Mouse (Mus musculus) hindlimb bud, embryonic 11.5 days (tissue): Measurements from ENCODE around the gene Cfdp1.

Experiments
- DNase-seq: peaks from one replicate; pipeline ENCODE4 v3.0.0-alpha.2; 2012; ENCODE audit warnings: low read depth, low spot score; ENCODE audit errors: extremely low spot score

Gene Cfdp1

DNA sequence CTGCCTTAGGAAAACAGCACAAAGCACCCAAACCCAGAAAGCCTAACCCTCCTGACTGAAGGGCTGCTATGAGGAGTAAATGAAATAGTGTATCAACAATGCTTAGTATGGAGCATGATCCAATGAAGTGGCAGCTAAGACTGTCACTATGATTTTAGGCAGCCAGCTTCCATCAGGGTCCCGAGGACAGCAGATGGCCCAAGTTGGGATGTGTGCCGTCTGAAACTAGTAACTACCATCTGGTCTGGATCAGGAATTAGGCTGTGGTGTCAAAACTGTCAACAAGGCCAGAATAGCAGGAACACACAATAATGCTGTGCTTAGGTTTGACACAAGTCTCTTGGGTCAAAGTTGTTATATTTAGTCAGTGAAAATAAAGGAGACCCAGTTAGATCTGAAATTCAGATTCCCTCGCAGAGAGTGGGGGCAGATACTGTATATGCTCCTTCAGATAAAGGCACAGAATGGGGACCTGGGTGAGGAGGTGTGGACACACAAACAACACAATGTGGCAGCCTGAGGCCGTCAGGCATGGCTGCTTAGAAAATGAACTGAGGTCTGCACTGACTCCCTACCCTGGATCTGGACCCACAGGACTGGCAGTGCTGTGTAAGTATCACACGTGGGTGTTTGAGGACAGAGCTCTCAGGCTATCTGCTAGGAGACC, 83.0 kb downstream of the Cfdp1 start:
- DNase-seq: no peak

GRCm38 (mm10) chr8:111769764-111770428, 84.2 kb downstream of the Cfdp1 start:
- DNase-seq: peak; percentile 76

- no peak for DNase-seq
These were observed 84.8 kb downstream of the Cfdp1 start for GRCm38 (mm10) chr8:111769296-111769695.

DNA sequence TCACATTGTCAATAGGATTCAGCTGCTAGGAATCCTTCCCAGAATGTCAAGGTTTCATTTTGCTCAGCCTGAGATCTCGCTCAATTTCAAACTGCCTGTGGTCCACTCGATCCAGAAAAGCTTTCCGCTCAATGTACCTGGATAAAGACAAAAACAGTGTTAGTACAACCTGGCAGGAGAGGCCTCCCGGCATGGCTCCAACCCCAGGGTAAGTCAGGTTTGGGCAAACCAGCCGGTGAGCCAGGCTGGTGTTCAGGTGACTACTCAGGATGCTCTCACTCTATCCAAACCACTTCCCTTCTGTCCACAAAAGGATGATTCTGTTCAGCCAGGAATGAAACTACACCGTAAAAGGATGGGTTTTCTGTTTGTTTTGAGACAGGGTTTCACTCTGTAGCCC, 85.4 kb downstream of the Cfdp1 start:
- no peak for DNase-seq

DNA sequence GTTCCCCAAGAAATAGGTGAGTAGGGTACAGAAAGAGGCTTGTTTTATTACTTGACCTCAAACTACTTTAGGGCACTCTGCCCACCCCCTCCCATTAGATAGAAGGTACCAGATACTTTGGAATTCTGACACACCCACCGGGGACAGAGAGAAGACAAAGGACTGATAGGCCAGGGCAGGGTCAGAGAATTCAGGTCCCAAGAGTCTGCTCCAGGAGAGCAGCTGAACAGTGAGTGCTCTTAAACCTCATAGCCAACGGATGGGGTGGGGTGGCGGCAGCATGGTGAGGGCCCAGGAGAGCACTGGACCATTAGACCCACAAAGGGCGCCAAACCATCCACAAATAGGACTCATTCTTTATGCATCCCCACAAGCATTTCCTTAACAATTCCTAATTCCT, 88.5 kb downstream of the Cfdp1 start:
- no peak for DNase-seq

GRCm38 (mm10) chr8:111765096-111765495, 89.0 kb downstream of the Cfdp1 start:
- DNase-seq: no peak

DNA sequence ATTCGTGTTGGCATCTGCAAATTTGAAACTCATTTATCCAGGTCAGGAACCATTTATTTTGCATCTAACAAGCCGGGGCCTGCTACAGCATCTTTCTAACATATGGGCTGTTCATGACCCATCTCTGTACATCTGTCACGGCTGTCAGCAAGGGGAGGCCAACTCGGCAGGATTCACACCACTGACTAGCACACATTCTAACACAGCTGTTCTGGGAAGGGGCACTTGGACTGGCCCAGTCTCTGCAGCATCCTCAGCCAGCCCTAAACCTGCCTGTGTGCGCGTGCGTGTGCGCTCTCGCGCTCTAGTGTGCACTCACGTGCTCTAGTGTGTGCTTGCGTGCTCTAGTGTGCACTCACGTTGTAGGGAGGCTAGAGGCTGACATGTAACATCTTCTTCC, 93.4 kb downstream of the Cfdp1 start:
- no peak for DNase-seq

- no peak for DNase-seq
These were observed 95.3 kb downstream of the Cfdp1 start for GRCm38 (mm10) chr8:111758817-111759216.

GRCm38 (mm10) chr8:111757599-111757998, 96.5 kb downstream of the Cfdp1 start:
- no peak for DNase-seq

DNA sequence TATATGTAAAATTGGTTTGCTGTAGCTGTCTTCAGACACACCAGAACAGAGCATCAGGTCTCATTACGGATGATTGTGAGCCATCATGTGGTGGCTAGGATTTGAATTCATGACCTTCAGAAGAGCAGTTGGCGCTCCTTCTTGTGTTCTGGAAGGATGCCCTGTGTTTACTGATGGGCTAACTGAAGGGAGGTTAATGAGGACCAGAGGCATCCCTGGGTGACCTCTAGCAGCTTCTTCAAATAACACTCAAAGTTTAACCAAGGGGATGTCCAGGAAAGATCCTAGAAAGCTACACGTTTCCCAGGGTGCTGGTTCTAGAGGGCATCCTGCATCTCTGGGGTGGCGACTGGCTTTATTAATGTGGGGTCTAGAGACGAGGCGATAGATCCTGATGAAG, 99.4 kb downstream of the Cfdp1 start:
- DNase-seq: no peak

DNA sequence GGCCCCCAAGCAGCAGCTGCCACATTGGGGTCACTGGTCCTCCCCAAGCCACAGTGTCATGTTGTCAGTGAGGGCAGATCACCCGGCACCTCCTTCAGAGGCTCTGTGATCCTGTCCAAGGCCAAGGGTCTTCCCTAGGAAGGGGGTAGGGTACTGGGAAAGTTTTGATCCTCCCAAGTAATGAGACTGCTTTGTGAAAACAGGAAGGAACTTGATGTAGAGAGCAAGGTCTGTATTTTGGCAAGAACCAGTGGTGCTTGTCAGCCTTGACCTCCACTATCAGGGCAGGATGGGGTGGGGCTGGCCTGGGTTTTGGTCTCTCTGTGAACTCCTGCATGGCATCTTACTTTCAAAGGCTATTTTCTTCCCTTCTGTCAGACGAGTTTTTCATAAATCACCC, 100.0 kb downstream of the Cfdp1 start:
- no peak for DNase-seq

GRCm38 (mm10) chr8:111748766-111749165, 105.3 kb downstream of the Cfdp1 start:
- no peak for DNase-seq

DNA sequence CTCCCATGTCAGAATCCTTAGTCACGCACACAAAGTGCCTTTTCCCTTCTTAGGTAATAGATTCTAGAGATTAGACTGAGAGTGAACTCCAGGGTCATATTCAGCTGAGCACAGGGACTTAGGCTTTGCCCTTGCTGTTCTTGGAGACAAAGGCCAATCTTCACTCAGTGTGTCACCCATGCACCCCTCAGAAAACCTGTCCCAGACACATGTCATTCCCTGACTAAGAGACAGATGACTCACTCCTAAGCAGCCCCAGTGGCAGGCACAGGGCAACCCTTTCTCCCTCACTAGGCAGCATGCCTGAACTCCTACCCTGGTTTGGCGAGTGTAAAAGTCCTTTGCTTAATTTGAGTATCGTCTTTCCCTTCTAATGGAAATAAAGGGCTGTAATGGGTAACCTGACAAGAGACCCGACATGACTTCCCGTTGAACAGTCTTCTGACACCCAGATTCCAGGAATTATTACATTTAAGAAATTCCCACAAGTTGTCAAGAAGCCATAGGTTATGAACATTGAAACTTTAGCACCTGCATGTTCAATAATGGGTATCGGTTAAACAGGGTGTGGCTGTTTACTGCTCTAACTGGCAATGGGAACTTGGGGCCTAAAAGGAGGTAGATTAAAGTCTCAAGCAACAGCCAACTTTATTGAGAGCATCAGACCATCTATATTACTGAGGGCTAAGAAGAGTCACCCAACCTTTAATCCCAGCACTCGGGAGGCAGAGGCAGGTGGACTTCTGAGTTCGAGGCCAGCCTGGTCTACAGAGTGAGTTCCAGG, 106.0 kb downstream of the Cfdp1 start:
- DNase-seq: no peak

DNA sequence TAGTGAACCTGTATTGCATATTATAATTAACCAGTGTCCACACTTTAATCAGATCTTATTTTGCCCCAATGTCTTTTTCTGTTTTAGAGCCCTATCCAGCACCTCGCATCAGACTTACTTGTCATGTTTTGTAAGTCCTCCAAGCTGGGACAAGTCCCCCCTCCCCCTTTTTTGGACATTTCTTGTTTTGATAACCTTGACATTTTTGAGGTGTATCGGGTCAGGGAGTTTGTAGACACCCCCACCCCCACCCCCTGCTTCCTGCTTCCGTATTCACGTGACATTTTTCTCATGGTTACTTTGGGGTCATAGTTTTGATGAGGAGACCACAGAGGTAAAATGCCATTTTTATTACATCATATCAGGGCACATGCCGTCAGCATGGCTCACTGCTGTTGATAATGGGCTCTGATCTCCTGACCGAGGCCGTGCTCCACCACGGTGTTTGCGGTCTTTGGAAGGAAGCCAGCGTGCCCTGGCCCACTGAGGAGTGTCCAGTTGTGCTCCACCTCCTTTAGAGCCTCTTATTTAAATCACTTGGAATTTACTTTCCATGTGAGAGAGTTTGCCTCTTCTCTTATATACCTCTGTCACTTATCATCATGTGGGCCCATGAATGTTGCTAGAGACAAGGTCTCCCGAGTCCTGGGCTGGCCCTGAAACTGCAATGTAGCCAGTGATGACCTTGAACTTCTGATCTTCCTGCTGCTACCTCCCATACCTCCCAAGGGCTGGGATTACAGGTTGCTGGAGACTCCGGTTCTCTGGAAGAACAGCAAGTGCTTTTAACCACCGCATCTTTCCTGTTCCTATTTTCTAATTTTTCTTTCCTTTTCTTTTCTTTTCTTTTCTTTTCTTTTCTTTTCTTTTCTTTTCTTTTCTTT, 107.3 kb downstream of the Cfdp1 start:
- DNase-seq: no peak

DNA sequence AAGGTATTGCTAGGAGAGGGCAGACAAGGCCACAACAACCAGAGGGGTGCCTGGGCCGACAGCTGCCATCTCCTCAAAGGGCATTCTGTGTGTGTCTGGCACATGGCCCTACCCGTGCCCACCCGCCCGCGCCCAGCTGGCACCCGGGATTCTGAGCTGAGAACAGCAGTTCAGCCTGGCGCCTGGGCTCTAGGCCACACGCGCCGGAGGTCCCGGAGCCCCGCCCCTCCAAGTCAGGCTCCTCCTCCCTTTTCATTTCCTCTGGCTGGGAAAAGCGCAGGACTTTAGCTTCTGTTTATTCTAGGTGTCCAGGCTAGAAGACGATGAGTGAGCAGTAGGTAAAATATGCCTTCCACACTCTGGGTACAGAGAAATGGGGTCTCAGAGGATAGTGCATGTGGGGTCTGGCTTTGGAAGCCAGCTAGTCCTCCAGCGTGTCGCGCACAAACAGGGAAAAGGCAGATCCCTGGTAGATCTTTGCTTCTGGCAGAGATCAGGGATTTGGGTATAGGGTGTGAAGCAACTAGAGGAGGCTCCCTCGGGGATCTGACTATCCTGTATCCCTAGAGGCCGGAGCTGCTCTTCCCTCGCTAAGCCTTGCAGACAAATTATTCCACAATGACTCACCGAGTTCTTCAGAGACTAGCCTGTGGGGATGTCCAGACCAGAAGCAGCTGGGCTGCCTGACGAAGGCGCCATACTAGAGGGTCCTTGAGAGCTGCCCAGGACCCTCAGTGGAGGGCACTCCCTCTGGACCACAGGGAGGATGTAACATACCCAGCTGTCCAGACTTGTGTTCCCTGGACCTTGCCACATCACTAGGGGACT, 108.3 kb downstream of the Cfdp1 start:
- DNase-seq: no peak

- no peak for DNase-seq
These were observed 109.0 kb downstream of the Cfdp1 start for GRCm38 (mm10) chr8:111745086-111745485.

DNA sequence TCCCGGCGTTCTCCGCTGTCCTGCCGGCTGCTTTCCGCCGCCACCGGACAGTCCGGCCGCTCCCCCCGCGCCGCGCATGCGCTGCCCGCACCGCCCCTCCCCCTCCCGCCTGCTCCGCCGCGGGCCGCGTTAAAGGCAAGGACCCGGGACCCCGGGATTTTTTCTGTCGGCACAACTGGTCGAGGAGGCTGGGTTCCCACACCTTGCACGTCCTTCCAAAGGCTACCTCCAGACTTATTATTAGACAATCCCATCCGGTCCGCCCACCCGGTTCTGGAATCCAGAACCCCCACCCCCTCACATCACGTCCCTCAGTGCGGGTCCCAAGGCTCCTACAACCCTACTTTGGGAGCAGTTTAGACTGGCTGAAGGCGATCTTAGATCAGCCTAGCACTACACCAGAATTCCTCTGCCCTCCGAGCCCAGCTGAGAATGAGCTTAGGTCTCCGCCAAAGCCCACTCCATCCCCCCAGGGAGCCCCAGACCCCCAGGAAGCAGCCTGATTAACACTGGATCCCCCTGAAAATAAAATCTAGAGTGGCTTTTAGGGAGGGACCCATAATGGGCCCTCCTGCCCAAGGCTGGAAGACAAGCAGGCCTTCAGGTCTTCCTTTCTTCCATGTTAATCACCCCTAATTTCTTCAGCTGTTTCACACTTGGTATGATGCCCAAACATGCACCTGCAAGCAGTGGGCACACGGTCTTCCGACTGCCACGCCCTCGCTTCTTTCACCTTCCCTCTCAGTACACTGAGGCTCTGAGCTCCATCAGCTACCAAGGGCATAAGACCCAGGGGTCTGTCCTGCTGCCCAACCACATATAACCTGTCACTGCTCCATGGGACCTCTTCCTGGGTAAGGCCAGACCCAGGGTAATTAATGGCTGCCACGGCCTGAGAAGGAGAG, 110.0 kb downstream of the Cfdp1 start, which contains the start of gene Bcar1:
TSS of gene Bcar1 (minus strand) at position 18 of the 905 bp plus-strand sequence.
- no peak for DNase-seq

DNA sequence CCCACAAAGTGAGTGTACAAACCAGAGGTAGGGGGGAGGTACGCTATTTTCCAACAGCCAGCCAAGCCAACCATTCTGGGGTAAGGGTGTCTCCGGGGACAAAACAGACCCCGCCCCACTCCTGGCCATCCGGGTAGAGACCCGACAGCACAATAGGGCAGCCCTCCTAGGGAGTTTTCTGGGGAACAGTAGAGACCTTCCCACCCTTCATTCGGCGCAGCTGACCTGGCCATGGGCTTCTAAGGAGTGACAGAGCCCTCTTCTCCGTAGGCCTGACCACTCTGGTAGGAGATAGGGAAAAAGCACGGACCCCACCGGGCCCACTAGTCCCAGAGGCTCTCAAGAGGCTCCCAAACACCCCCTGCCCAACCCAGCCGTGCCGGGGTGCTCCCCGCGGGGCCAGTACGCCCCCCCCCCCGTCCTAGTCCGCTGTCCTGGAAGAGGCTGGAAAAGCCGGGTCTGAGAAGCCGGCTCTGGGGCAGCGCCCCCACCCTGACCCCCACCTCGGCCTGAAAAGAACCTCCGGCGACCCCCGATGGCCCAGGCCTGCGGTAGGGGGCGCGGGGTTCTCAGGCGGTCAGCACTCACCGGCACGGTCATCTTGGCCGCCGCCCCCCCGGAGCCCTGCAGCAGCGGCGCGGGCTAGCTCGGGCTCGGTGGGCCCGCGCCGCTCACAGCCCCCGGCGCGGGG, 110.8 kb downstream of the Cfdp1 start:
- DNase-seq: no peak
